Mouse (Mus musculus): ENCODE measurements at regions not wholly inside any gene's neighbourhood (a gene's known extent, or its start where the extent isn't known, plus 50 kb on each side); places are given as distances from the start of the nearest gene placed in this dataset.

GRCm38 (mm10) chr13:6240855-6241254 is 307.1 kb upstream of the Pitrm1 start:
- TF ChIP-seq CTCF (IDR thresholded peaks at IDR 0.05; ENCODE audit: low read depth, low read length) (no peak), POLR2AphosphoS5 (IDR thresholded peaks at IDR 0.05; ENCODE audit: insufficient replicate concordance, low read depth, low read length) (no peak), GATA1 (IDR thresholded peaks at IDR 0.05; ENCODE audit: borderline replicate concordance, low read length) (no peak), TAL1 (conservative IDR thresholded peaks at IDR 0.05; ENCODE audit: low read depth, low read length) (no peak), GATA2 (IDR thresholded peaks at IDR 0.05; ENCODE audit: borderline replicate concordance, low read depth, low read length) (no peak)

All from G1E (cell line).